Mouse (Mus musculus) heart, adult 11 months (tissue): Measurements from ENCODE around the gene Efna4.

Experiments used
- DNase-seq: peaks from one replicate; pipeline ENCODE4 v3.0.0; 2022

The Efna4 gene

DNA sequence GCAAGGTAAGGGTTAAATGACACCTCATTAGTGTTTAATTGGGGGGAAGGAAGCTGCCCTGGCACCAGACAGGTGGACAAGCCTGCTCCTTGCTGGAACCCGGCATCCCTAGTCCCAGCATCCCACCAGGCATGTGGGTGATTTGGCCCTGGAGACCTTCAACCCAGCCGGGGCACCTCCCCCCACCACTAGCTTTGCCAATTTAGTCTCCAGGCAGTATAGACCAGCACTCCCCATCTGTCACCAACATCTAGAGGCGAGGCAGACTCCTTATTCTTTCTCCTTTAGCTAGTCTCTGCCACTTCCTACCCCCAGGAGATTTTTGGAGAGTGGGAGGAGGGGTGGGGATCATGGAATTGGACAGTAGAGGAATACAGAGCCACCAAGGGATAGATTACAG, 7.5 kb downstream of the Efna4 start:
- no peak for DNase-seq

DNA sequence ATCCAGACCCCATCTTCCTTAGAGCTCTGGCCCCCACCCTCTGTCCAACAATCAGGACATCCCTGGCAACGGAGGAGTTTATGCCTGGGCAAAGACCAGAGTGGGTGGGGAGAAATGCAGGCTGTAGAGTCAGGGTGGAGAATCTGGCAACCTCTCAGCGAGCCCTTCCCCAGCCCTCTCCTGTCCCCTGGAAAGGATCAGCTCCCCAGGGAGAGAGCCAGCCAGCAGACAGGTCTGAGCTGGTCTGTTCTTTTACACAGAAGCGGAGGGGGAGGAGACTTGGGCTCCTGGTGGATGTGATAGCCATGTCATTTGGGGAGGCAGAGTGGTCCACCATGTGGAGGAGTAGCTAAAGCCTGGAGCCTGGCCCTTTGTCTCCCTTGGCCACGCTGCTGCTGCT, 9.2 kb downstream of the Efna4 start:
- no peak for DNase-seq

DNA sequence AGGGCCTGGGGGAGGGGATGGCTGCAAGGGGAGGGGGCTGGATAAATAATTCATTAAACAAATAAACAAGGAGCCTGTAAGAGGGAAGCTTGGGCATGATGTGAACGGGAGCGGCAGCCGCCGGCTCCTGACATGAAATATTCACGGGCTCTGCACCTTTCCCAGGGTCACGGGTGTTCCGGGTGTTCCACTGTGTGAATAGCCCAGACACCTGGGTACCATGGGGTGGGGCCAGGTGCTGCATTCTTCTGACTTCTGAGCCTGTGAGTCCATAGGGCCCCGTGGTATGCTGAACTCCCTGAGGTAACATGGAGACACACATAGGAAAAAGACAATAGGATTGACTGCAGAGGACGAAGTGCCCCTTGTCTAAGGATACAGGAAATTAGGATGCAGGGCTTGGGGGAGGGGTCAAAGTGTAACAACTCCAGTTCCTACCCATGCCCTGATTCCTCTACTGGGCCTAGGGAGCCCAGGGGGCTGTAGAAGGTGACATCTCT, 10.4 kb downstream of the Efna4 start:
- DNase-seq: no peak

DNA sequence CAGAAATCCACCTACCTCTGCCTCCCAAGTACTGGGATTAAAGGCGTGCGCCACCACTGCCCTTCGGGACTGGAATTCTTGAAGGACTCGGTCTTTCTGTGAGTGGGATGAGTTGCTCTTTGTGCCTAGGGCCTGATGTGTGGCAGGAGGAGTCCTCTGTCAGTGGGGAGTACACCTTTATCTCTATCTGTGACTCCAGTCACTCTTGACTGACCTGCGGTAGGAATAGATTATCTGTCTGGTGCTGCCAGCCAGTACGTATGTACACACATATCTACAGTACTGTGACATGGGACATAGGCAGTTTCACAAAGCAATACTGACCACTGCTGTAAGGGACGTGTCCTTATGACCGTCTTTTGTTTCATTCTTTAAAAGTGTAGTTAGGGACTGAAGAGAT, 11.9 kb downstream of the Efna4 start:
- DNase-seq: no peak

DNA sequence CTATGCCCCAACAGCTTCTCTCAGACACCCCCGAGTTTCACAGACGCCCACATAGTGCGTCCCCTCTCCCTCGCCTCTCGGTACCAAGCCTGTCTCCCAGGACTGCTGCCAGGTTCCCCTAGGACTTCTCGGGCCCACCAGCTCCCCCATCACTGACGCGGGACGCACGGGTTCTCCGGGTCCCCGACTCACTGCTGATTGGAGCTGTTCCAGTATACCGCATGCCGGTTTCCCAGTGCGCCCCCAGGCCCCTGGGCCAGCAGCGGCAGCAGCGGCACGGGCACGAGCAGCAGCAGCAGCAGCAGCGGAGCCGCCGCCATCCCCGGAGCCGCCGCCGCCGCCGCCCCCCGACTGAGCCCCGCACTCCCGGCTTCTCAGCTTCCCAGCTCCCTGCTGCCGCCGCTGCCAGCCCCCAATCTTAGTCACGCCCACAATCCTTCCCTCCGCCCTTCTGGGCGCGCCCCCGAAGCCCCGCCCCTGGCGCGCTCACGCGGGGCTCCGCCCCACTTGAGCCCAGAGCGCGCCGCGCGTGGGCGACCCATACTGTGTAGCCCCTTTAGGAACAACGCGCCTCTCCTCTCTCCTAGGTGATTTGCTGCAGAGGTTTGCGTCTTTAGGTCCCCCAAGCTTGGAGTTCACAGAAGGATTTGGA, 15.2 kb downstream of the Efna4 start, which contains the start of gene Efna3:
Efna3 (minus strand) TSS at position 452 of the 652 bp plus-strand sequence.
- DNase-seq: peak; percentile 96

DNA sequence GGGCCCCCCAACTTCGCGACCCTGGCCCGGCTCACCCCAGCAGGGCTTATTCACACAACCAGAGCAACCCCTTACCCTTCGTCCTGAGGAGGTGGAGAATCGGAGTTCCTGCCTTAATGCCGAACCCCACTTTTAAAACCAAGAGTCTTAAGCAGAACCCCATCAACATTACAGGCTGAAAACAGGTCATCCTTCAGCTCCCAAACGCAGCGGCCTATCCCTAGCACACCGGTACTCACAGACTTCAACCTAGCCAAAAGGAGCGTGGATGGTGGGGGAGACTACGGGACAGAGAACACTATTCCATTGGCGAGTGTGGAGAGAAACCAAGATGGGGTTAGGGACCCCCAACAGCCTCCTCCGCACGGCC, 15.7 kb downstream of the Efna4 start:
- DNase-seq: no peak

DNA sequence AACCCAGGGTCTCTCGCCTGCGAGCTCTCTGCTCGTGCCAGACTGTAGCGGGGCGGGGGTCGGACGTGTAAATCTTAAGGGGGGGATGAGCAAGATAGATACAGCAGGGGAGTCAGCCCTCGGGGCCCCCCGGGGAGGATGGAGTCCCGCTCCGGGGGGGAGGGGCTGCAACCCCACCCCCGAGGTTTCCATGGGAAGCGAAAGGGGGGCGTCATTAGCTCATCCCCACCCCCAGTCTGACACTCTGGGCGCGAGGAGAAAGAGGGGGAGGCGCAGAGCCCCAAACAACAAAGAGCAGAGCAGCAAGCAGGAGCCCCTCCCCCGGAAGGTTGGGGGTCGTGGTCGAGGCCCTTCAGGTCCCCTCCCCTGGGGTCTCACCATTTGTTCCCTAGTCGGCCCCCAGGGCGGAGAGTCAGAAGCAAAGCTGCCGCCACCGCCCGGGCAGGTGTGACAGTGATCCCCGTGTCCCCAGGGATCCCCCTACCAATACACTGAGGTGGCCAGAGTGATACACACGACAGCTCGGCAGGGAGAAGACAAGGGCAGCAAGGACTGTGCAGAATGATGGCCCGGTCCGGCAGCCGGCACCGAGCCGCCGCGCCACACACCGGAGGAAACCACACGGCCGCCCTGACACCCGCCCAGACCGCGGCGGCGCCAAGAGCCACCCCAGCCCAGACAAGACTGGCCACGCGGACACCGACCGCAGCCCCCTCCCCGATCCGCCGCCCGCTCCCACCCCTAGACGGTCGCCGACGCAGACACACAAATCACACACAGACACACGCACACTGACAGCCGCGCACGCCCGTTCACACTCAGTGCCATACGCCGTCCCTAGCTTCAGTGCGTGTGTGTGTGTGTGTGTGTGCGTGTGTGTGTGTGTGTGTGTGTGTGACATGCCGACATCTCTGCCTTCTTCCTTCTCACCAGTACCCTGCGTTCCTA, 16.4 kb downstream of the Efna4 start:
- peak; percentile 92 for DNase-seq

DNA sequence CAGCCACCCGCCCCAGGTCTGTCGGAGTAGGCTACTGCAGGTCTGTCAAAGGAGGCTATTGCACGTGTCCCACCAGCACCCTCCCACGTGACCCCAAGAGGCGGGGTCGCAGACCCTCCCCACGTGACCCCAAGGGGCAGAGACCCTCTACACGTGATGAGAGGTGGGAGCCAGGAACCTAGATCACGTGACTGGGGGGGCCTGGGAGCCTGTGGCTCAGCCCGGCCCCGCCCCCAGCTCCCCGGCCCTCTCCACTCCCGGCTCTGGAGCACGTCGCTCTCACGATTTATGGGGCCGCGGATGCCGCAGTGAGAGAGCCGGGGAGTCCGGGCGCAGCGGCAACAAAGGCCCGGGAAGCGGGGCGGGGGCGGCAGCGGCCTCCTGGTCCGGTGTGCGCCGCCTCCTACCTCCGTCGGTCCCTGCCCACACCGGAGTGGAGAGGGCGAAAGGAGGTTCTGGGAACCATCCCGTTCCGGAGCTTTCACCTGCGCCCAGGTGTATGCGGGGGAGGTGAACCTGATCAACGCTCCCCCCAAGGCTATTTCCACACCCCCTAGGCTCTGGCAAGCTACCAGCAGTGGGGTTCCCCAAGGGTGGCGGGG, 17.1 kb downstream of the Efna4 start:
- peak; percentile 92 for DNase-seq

DNA sequence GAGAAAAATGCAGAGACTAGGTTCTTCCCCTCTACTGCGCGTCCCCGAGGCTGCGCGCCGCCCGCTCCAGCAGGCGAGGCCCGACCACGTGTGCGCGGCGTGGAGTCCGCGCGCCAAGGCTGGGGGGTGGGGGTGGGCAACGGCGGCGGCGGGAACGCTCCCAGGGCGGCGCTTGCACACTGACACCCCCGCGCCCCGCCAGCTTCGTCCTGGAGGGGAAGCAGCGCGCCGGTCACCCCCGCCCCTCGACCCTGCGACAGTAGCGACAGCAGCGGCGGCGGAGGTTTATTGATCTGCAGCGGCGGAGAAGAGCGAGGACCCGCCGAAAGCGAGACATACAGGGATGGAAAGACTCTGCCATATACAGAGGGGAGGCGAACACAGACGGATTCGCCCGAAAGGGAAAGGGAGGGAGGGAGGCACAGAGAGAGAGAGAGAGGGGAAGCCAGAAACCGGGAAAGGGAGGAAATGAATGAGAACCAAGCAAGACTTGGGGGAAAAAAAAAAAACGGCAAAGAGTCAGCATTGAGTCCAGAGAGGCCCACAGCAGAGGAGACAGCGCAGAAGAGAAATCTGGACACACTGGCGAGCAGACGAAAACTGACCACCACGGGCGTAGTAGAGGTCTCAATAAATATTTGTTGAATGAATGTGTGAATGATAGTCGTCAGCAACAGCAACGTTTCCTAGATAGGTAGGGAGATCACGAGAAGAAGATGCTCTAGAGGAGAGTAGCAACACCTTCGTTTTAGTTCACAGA, 18.1 kb downstream of the Efna4 start:
- peak; percentile 81 for DNase-seq

DNA sequence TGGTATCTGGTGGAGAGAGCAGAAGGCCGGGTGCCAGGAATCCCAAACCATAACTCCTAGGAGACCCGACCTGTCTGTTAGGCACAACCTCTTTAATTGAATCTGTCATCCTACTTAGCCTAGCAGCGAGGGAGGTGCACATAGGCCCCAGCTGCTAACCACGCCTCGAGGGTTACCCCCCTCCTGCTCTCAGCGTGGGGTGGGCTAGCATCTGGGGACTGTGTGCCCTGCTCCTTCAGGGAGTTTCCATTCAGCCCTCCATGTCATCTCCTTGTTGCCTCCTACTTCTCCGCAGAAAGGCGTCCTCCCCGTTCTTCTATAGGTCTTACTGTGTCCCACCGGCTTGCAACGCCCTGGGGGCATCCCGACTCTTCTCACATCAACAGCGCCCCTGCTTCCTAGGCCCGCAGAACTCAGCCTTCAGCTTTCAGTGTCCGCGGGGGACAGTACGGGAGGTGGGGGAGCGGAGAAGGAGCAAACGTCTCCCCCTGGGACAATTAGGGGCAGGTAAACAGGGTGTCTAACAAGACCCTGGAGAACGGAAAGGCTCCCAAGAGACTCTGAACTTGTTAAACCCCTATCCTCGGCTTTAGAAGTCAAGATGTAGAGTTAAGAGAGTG, 18.7 kb downstream of the Efna4 start:
- peak; percentile 90 for DNase-seq

DNA sequence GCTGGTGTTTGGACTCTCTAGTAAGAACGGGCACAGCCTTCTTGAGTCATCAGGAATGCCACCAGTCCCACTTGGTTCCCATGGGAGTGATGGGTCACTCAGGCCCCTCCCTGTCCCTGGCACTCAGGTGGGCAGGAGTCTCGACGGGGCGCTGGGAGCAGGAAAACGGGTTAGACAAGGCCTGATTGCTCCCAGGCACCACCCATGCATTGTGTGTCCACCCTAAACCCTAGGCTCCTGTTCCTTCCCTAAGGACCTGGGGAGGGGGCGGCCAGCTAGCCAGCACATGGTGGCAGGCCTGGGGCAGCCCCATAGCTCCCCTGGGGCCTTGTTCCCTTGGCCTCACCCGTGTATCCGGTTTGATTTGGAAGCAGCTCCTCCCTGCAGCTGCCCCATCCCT, 19.5 kb downstream of the Efna4 start:
- DNase-seq: peak; percentile 90

DNA sequence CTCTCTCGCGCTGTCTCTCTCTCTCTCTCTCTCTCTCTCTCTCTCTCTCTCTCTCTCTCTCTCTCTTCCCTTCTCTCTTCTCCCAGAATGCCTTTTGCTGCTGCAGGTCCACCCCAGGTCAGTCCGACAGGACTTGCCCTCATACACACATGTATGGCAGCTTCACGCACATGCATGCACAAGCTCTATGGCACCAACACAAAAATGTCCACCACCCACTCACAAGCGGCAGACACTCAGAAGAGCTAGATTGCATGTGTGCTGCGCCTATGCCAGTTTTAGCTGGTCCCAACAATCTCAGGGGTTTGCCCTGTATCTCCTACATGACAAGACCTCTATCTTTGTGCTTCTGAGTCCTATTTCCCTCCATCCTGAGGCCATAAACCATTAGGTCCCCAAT, 20.6 kb downstream of the Efna4 start:
- DNase-seq: no peak

DNA sequence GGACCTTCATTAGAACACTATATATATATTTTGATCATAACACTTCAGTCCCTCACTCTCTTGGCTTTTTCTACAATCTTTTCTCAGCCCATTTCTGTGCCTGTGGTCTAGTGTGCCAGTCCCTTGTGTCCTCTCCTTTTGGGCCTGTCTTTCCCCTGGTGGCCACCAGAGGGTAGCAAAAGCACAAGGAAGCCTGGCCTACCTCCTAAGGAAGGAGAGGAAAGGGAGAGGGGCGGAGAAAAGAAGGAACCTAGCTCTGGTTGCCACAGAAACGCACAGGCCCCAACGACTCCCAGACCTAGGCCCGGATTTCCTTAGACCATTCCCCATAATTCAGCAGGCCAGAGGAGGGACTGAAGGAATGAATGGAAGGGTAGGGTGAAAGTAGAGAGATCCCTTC, 21.0 kb downstream of the Efna4 start:
- DNase-seq: peak; percentile 98

DNA sequence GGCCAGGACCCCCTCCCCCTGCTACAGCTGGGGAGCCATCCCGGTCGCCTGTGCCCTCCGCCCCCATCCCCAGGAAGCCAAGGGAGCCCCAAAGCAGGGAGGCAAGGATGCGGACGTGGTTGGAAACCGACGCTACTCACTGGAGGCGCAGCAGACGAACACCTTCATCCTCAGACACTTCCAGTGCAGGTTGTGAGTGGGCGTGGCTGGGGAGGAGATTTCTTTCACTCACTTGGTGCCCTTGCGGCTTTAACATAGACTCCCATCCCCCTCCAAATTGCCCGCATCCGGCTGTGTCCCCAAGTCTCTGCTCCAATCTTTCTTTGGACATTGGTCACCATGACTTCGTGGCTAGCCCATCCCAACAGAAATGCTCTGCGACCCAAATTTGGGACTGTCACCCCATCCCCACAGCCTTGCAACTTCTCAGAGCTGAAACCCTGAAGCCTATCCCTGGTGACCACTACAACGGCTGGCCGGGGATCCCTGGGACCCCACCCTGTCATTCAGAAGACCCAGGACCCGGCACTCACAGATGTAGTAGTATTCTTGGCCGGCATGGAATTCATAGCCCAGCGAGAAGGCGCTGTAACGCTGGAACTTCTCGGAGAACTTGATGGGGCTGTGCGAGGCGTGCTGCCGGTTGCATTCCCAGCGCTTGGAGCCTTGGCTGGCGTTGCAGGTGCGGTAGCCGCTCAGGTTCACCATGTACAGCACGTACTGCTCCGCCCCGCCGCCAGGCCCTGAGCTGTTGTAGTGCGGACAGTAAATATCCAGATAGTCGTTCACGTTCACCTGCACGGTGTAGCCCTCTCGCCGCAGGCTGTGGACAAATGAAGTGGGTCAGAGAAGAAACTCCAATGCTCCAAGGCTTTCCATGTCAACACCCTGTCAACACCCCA, 21.6 kb downstream of the Efna4 start:
- DNase-seq: no peak

DNA sequence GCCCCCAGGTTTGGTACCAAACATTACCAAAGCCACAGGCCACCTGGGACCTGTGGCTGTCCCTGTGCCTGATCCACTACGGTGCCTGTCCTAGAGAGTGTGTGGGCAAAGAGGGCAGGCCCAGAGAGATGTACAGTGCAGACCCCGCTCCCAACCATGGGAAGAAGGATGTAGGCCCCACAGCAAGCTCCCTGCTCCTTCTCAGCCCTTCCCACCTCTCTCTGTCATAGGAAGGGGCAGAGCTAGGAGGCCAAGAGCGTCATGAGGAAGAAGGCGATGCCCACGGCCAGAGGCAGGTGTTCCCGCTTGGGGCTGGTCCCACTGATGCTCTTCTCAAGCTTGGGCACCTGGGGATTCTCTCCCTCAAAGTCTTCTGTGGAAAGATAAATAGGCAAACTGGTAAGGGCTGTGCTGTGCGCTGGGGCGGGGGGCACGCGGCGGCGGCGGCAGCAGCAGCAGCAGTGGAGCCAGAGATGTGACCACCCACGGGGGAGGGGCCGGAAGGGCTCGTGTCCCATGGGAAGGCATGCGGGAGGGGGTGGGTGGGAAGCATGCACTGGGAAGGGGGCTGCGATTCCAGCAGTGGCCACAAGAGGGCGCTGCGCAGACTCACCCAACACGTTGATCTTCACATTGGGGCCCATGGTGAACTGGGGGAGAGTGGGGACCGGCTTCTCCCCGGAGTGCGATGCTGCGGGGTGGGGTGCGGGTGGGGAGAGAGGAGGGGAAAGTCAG, 22.5 kb downstream of the Efna4 start:
- DNase-seq: peak; percentile 97

DNA sequence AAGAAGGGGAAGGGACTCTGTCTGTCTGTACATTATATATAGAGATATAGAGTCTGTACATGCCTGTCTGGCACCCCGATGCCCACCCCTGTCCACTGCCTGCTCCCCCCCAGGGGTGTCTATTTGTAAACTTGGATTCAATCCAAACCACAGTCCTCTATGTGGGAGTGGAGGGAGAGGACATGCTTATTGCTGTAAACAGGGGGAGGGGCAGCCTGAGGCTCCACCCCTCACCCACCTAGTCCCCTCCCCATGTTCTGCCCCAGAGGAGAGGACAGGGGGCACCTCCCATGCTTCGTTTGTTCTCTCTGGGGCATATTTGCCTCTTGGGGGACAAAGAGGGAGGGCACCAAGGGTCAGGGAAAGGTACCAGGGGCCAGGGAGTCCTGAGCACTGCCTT, 23.0 kb downstream of the Efna4 start:
- peak; percentile 95 for DNase-seq

DNA sequence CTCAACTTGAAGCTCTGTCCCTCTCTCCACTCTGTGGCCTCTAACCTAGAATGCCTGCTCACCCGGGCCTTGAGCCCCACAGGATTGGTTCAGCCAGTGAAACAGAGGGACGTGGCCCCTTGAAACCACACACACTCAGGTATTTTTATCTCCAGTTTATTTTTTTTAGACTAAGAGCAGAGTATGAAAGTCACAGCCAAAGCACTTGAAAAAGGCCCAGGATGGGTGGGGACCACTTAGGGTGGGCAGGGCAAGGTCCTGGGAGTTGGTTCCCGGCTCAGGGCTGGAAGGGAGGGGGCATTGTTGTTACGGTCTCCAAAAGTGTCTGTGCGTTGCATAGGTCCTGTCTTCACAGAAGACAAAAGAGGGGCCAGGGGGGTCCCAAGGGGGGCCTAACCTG, 23.5 kb downstream of the Efna4 start:
- no peak for DNase-seq

DNA sequence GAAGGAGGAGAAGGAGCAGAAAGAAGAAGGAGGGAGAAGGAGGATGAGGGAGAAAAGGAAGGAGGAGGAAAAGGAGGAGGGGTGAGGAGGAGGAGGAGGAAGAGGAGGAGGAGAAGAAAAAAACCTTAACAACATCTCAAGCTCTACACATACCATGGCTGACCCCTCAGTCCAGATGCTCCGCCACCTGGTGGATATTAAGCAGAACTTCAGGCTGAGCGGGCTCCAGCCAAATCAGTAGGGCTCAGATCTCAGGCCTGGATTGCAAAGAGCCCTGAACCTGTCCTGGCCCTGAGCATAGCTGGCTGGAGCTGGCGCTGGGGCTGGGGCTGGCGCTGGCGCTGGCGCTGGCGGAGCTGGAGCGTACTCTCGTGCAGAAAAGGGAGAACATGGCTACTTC, 29.7 kb downstream of the Efna4 start:
- DNase-seq: peak; percentile 95

DNA sequence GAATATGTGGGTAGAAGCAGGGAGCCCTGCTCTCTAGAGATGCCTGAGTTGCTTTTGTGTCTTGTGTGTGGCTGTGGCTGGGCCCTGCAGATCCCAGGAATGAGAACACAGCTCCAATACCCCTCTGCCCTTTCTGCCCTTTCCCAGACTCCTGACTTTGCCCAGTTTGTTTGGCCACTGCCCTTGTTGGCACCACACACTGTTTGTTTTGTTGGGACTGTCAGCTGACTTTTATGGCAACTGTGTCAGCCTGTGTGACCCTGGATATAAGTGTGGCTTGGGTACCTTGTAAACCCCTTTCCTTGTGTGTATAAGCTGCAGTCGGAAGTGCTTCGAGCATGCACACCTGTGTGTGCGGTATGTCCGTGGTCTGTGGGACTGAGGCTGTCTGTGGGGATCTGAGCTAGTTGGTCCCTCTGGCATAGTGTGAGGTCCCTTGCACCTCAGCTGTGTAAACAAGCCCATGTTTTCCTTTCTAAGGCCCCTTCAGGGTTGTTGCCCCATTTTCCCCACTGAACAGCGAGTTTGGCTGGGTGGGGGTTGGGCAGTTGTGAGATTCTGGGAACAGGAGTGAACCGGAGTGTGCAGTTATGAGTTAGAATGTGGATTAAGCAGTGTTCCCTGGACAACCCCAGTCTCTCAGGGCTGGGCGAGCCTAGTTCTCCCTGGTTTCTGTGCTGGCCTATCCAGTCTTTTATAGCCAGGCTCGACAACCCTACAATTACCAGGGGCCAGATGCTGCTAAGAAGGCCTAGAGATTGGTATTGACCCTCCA, 32.1 kb downstream of the Efna4 start:
- DNase-seq: no peak

DNA sequence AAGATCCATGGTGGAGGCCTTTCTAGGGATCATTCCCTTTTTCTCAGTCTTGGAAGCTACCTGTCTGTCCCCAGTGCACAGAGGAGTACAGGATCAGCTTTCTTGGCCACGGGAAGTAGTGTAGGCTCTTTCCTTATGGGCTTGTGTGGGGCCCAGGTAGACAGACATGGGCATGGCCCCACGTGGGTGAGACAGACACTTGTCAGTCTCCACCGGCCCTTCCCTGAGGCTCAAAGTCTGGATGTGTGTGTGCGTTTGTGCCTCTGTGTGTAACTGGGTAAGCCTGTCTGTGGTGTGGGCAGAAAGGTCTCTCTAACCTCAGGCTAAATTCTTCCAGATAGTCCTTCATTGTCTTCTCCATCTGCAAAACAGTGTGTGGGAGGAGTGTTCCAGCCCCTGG, 32.7 kb downstream of the Efna4 start:
- no peak for DNase-seq
